Mouse (Mus musculus) liver, embryonic 14.5 days (tissue): Measurements from ENCODE around the gene Rnf166. TPM values are rescaled to one million over a fixed set of nuclear protein-coding genes. Genes with fewer than 3 reads are reported as not detected.

ENCODE experiments used
- ATAC-seq: fragments of 200-750 bp; cut with Nextera tagmentation; 2 replicates; pipeline ENCODE4 v1.8.0; 2017; ENCODE audit warnings: moderate number of reproducible peaks, mild to moderate bottlenecking, moderate library complexity; ENCODE audit not compliant: insufficient read depth
- DNase-seq, 3 experiments: peaks; one replicate each; pipeline ENCODE4 v3.0.0-alpha.2; 2012 to 2013; ENCODE audit warnings: low read depth in 3 of 3, low spot score in 3 of 3
- H3K27ac ChIP-seq: fragments of 300-500 bp; sonication (generic); 2 replicates; pipeline ENCODE4 v1.5.1; 2014; ENCODE audit warnings: moderate library complexity, mild to moderate bottlenecking, control low read depth, inconsistent platforms
- H3K27me3 ChIP-seq: fragments of 300-500 bp; sonication (generic); 2 replicates; pipeline ENCODE4 v1.6.1; 2014; ENCODE audit warnings: mild to moderate bottlenecking, low read length, moderate library complexity; ENCODE audit not compliant: control insufficient read depth, insufficient read depth
- H3K36me3 ChIP-seq: fragments of 300-500 bp; sonication (generic); replicated peaks from 2 replicates; pipeline ENCODE4 v1.6.1; 2014; ENCODE audit warnings: low read depth; ENCODE audit not compliant: control insufficient read depth, insufficient read depth
- H3K4me1 ChIP-seq, 2 experiments: fragments of 200-500 bp in 1 of 2; fragments of 300-500 bp in 1 of 2; sonication (generic) in 1 of 2; replicated peaks; 2 replicates each; pipeline ENCODE4 v1.6.1; 2012 to 2014; ENCODE audit warnings: antibody characterized with exemption in 1 of 2, inconsistent platforms in 1 of 2, low read length in 1 of 2; ENCODE audit not compliant: control insufficient read depth in 2 of 2, insufficient read depth in 2 of 2
- H3K4me2 ChIP-seq: fragments of 300-500 bp; sonication (generic); 2 replicates; pipeline ENCODE4 v1.6.1; 2014; ENCODE audit warnings: low read depth, mild to moderate bottlenecking, control low read depth, moderate library complexity
- H3K4me3 ChIP-seq, 2 experiments: fragments of 200-500 bp in 1 of 2; fragments of 300-500 bp in 1 of 2; sonication (generic) in 1 of 2; 2 replicates each; pipeline ENCODE4 v1.5.1; 2012 to 2014; ENCODE audit warnings: low read depth in 2 of 2, low read length in 2 of 2, mild to moderate bottlenecking in 2 of 2, control low read depth in 1 of 2, inconsistent platforms in 1 of 2, moderate library complexity in 1 of 2; ENCODE audit not compliant: insufficient read depth in 1 of 2
- H3K9ac ChIP-seq: fragments of 300-500 bp; sonication (generic); replicated peaks from 2 replicates; pipeline ENCODE4 v1.6.1; 2014; ENCODE audit warnings: mild to moderate bottlenecking, control low read depth, moderate library complexity
- H3K9me3 ChIP-seq: fragments of 300-500 bp; sonication (generic); 2 replicates; pipeline ENCODE4 v1.6.1; 2016; ENCODE audit warnings: low read length, mixed read lengths; ENCODE audit not compliant: control insufficient read depth
- CTCF ChIP-seq: IDR thresholded peaks from 2 replicates; pipeline ENCODE4 v1.5.1; 2016; ENCODE audit warnings: antibody characterized with exemption, low read depth, control low read depth
- EP300 ChIP-seq: IDR thresholded peaks from 2 replicates; pipeline ENCODE4 v1.6.1; 2016; ENCODE audit warnings: antibody characterized with exemption, low read depth
- WGBS: fragments of 180-500 bp; shearing (Covaris S2); extraction: QIAGEN DNeasy Blood & Tissue Kit; methylation state at CpG from one replicate; pipeline ENCODE4 v1.1.7; 2014; ENCODE audit not compliant: insufficient replicate concordance; 5-methylcytosine and 5-hydroxymethylcytosine counted together
- polyA plus RNA-seq, 2 experiments: library from polyadenylated mRNA; depleted of rRNA in 1 of 2; stranded (reverse) in 1 of 2; unstranded in 1 of 2; fragments of >200 nt; fragmentation: Nextera tagmentation in 1 of 2; extraction: Ambion mirVana in 1 of 2; gene quantifications; 2 replicates each; pipeline versions ENCODE4 v1.2.1 to v1.2.3; 2012 to 2014

Gene Rnf166
- polyA plus RNA-seq, 2 experiments: 8.7 to 12.6 TPM

DNA sequence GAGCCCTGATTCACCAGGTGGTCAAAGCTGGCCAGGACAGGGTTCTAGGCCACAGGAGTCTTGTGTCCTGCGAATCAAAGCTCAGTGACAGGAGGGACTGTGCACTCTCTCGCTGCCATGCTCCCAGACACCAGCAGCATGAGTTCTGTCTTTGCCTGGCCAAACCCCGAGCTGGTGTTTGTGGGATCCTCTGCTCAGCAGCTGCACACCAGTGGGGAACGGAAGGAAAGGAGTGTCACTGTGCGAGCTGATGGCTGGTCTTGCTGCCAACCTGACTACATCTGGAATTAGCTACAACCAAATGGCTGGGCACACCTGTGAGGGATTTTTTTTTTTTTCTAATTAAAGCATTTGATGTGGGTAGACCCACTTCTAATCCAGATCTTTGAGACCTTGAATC is 5.2 kb downstream of the Rnf166 start:
- Histone ChIP-seq H3K4me2 (no peak overlapping the region), H3K9ac (no peak overlapping the region), H3K27me3 (no peaks in the 10 kb centered on the region), H3K4me1 (peaks cover 2 to 5% of the 10 kb centered on the region in 2 experiments), H3K36me3 (no peaks in the 10 kb centered on the region), H3K9me3 (no peaks in the 10 kb centered on the region), H3K4me3 (no peak overlapping the region), H3K27ac (no peak overlapping the region)
- no peak for DNase-seq
- TF ChIP-seq EP300: no peak
- no peak for TF ChIP-seq CTCF
- ATAC-seq: no peak
- WGBS: 65% methylated on average over 5 of the region's 5 CpGs

GRCm38 (mm10) chr8:122469965-122470364 is 5.9 kb downstream of the Rnf166 start:
- TF ChIP-seq CTCF (no peak), EP300 (no peak)
- no peak for DNase-seq
- no peak for ATAC-seq
- H3K9me3 ChIP-seq: no peaks in the 10 kb centered on the region
- WGBS: 82% methylated on average over 10 of the region's 10 CpGs
- H3K4me2 ChIP-seq: no peak overlapping the region
- H3K36me3 ChIP-seq: no peaks in the 10 kb centered on the region
- H3K4me3 ChIP-seq: no peak overlapping the region
- H3K27ac ChIP-seq: no peak overlapping the region
- no peaks in the 10 kb centered on the region for H3K27me3 ChIP-seq
- peaks cover 2 to 6% of the 10 kb centered on the region in 2 experiments for H3K4me1 ChIP-seq
- H3K9ac ChIP-seq: no peak overlapping the region

GRCm38 (mm10) chr8:122469407-122469806 is 6.5 kb downstream of the Rnf166 start:
- Histone ChIP-seq H3K4me1 (peaks cover 0 to 7% of the 10 kb centered on the region in 2 experiments; a peak in 3 of 4 replicates), H3K27me3 (no peaks in the 10 kb centered on the region), H3K9me3 (no peaks in the 10 kb centered on the region), H3K36me3 (no peaks in the 10 kb centered on the region), H3K4me3 (no peak overlapping the region), H3K9ac (no peak overlapping the region), H3K27ac (no peak overlapping the region), H3K4me2 (no peak overlapping the region)
- TF ChIP-seq EP300 (no peak), CTCF (no peak)
- ATAC-seq: no peak
- no peak for DNase-seq
- 70% methylated on average over 6 of the region's 6 CpGs for WGBS

DNA sequence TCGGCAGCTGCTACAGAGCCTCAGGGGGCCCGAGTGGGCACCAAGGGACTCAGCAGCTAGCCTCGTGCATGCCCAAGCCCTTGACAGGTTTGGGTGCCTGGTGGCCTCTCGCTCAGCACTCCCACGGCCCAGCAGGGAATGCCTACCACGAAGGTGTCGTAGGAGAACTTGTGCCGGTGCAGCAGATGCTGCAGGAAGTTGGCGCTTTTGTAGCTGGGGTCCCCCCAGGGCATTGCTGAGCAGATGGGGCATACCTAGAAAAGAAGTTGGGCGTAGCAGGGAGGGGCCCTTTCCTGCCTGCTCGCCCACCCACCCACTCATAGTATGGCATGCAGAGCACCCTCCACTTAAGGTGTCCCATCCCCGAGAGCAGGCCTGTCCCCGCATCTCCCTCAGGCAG is 8.0 kb downstream of the Rnf166 start:
- no peak overlapping the region for H3K4me3 ChIP-seq
- peaks cover 0 to 19% of the 10 kb centered on the region in 2 experiments; a peak in 3 of 4 replicates for H3K4me1 ChIP-seq
- H3K36me3 ChIP-seq: no peaks in the 10 kb centered on the region
- no peaks in the 10 kb centered on the region for H3K9me3 ChIP-seq
- no peak overlapping the region for H3K9ac ChIP-seq
- no peak overlapping the region for H3K4me2 ChIP-seq
- WGBS: 84% methylated on average over 13 of the region's 13 CpGs
- H3K27me3 ChIP-seq: no peaks in the 10 kb centered on the region
- no peak for DNase-seq
- TF ChIP-seq CTCF (no peak), EP300 (no peak)
- no peak for ATAC-seq
- no peak overlapping the region for H3K27ac ChIP-seq

DNA sequence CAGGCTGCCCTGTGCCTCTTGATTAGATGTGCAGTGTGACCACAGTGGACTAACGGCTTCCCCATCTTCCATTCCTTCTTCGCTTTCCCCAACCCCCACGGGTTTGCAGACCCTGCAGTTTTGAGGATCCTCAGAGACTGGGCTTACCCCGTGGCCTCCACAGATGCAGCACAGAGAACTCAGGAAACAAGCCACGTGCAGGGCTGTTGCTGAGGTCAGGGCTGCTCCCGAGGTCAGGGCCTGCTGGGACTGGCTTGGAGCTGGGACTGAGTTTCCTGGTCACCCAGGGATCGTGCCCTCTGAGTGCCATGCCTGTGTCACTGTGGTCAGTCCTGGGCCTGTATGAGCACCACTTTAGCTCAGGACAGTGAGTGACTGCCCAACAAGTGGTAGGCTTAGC is 10.9 kb downstream of the Rnf166 start:
- Histone ChIP-seq H3K9ac (no peak overlapping the region), H3K36me3 (no peaks in the 10 kb centered on the region), H3K4me3 (no peak overlapping the region), H3K9me3 (no peaks in the 10 kb centered on the region), H3K27ac (no peak overlapping the region), H3K4me1 (peaks cover 0 to 27% of the 10 kb centered on the region in 2 experiments; a peak in 3 of 4 replicates), H3K27me3 (peaks cover 18% of the 10 kb centered on the region), H3K4me2 (no peak overlapping the region)
- WGBS: 13% methylated on average over 7 of the region's 7 CpGs
- DNase-seq (no peak), ATAC-seq (no peak)
- no peak for TF ChIP-seq EP300
- no peak for TF ChIP-seq CTCF
